Mouse (Mus musculus) liver, embryonic 14.5 days (tissue): ENCODE measurements around the gene Cd274. TPM values are rescaled to one million over a fixed set of nuclear protein-coding genes. Genes with fewer than 3 reads are reported as not detected.

Experiments used
- ATAC-seq: fragments of 200-750 bp; cut with Nextera tagmentation; 2 replicates; pipeline ENCODE4 v1.8.0; 2017; ENCODE audit warnings: moderate number of reproducible peaks, mild to moderate bottlenecking, moderate library complexity; ENCODE audit not compliant: insufficient read depth
- DNase-seq, 3 experiments: peaks; one replicate each; pipeline ENCODE4 v3.0.0-alpha.2; 2012 to 2013; ENCODE audit warnings: low read depth in 3 of 3, low spot score in 3 of 3
- H3K27ac ChIP-seq: fragments of 300-500 bp; sonication (generic); 2 replicates; pipeline ENCODE4 v1.5.1; 2014; ENCODE audit warnings: moderate library complexity, mild to moderate bottlenecking, control low read depth, inconsistent platforms
- H3K27me3 ChIP-seq: fragments of 300-500 bp; sonication (generic); 2 replicates; pipeline ENCODE4 v1.6.1; 2014; ENCODE audit warnings: mild to moderate bottlenecking, low read length, moderate library complexity; ENCODE audit not compliant: control insufficient read depth, insufficient read depth
- H3K36me3 ChIP-seq: fragments of 300-500 bp; sonication (generic); replicated peaks from 2 replicates; pipeline ENCODE4 v1.6.1; 2014; ENCODE audit warnings: low read depth; ENCODE audit not compliant: control insufficient read depth, insufficient read depth
- H3K4me1 ChIP-seq, 2 experiments: fragments of 200-500 bp in 1 of 2; fragments of 300-500 bp in 1 of 2; sonication (generic) in 1 of 2; replicated peaks; 2 replicates each; pipeline ENCODE4 v1.6.1; 2012 to 2014; ENCODE audit warnings: antibody characterized with exemption in 1 of 2, inconsistent platforms in 1 of 2, low read length in 1 of 2; ENCODE audit not compliant: control insufficient read depth in 2 of 2, insufficient read depth in 2 of 2
- H3K4me2 ChIP-seq: fragments of 300-500 bp; sonication (generic); 2 replicates; pipeline ENCODE4 v1.6.1; 2014; ENCODE audit warnings: low read depth, mild to moderate bottlenecking, control low read depth, moderate library complexity
- H3K4me3 ChIP-seq, 2 experiments: fragments of 200-500 bp in 1 of 2; fragments of 300-500 bp in 1 of 2; sonication (generic) in 1 of 2; 2 replicates each; pipeline ENCODE4 v1.5.1; 2012 to 2014; ENCODE audit warnings: low read depth in 2 of 2, low read length in 2 of 2, mild to moderate bottlenecking in 2 of 2, control low read depth in 1 of 2, inconsistent platforms in 1 of 2, moderate library complexity in 1 of 2; ENCODE audit not compliant: insufficient read depth in 1 of 2
- H3K9ac ChIP-seq: fragments of 300-500 bp; sonication (generic); replicated peaks from 2 replicates; pipeline ENCODE4 v1.6.1; 2014; ENCODE audit warnings: mild to moderate bottlenecking, control low read depth, moderate library complexity
- H3K9me3 ChIP-seq: fragments of 300-500 bp; sonication (generic); 2 replicates; pipeline ENCODE4 v1.6.1; 2016; ENCODE audit warnings: low read length, mixed read lengths; ENCODE audit not compliant: control insufficient read depth
- CTCF ChIP-seq: IDR thresholded peaks from 2 replicates; pipeline ENCODE4 v1.5.1; 2016; ENCODE audit warnings: antibody characterized with exemption, low read depth, control low read depth
- EP300 ChIP-seq: IDR thresholded peaks from 2 replicates; pipeline ENCODE4 v1.6.1; 2016; ENCODE audit warnings: antibody characterized with exemption, low read depth
- WGBS: fragments of 180-500 bp; shearing (Covaris S2); extraction: QIAGEN DNeasy Blood & Tissue Kit; methylation state at CpG from one replicate; pipeline ENCODE4 v1.1.7; 2014; ENCODE audit not compliant: insufficient replicate concordance; 5-methylcytosine and 5-hydroxymethylcytosine counted together
- polyA plus RNA-seq, 2 experiments: library from polyadenylated mRNA; depleted of rRNA in 1 of 2; stranded (reverse) in 1 of 2; unstranded in 1 of 2; fragments of >200 nt; fragmentation: Nextera tagmentation in 1 of 2; extraction: Ambion mirVana in 1 of 2; gene quantifications; 2 replicates each; pipeline versions ENCODE4 v1.2.1 to v1.2.3; 2012 to 2014

Cd274 gene
- polyA plus RNA-seq, 2 experiments: 0.10 to 0.75 TPM

- H3K9me3 ChIP-seq: no peaks in the 10 kb centered on the region
- peaks cover 0 to 9% of the 10 kb centered on the region in 2 experiments; a peak in 2 of 4 replicates for H3K4me1 ChIP-seq
- H3K36me3 ChIP-seq: no peaks in the 10 kb centered on the region
- no peak for ATAC-seq
- no peak overlapping the region for H3K27ac ChIP-seq
- TF ChIP-seq EP300 (no peak), CTCF (no peak)
- peak in 1 of 3 experiments; percentile 16 for DNase-seq
- H3K9ac ChIP-seq: no peak overlapping the region
- H3K4me3 ChIP-seq: no peak overlapping the region
- H3K4me2 ChIP-seq: no peak overlapping the region
- H3K27me3 ChIP-seq: no peaks in the 10 kb centered on the region
- 11% methylated on average over 3 of the region's 3 CpGs for WGBS
Observed at GRCm38 (mm10) chr19:29400466-29400865, 33.2 kb downstream of the Cd274 start.

GRCm38 (mm10) chr19:29402621-29403020, 35.4 kb downstream of the Cd274 start:
- Histone ChIP-seq H3K4me2 (no peak overlapping the region), H3K9ac (no peak overlapping the region), H3K27me3 (no peaks in the 10 kb centered on the region), H3K27ac (no peak overlapping the region), H3K36me3 (no peaks in the 10 kb centered on the region), H3K4me3 (no peak overlapping the region), H3K4me1 (peaks cover 0 to 9% of the 10 kb centered on the region in 2 experiments; a peak in 2 of 4 replicates), H3K9me3 (no peaks in the 10 kb centered on the region)
- no peak for ATAC-seq
- WGBS: 73% methylated on average over 4 of the region's 4 CpGs
- DNase-seq: no peak
- TF ChIP-seq EP300 (no peak), CTCF (no peak)

DNA sequence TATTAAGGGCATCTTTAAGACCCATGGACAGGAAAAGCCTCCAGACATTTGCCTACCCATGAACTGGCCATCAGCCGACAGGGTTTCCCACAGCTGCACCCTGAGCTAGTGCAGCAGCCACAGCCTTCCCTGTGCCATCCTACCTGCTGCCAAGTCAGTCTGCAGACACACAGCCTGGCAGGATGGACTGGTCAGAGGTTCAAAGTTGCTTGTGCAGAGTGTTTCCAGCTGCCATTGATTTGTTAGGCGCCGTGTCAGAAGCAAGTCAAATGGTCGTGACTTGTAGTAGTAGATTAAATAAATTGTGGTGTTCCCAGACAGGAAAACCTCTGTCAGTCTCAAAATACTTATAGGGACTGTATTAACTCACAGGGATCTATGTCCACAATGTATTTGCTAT, 36.0 kb downstream of the Cd274 start:
- H3K4me3 ChIP-seq: no peak overlapping the region
- no peak overlapping the region for H3K4me2 ChIP-seq
- no peaks in the 10 kb centered on the region for H3K27me3 ChIP-seq
- no peak overlapping the region for H3K9ac ChIP-seq
- ATAC-seq: no peak
- peaks cover 0 to 9% of the 10 kb centered on the region in 2 experiments; a peak in 2 of 4 replicates for H3K4me1 ChIP-seq
- WGBS: 55% methylated on average over 4 of the region's 4 CpGs
- H3K9me3 ChIP-seq: no peaks in the 10 kb centered on the region
- TF ChIP-seq EP300: no peak
- TF ChIP-seq CTCF: no peak
- H3K27ac ChIP-seq: no peak overlapping the region
- no peaks in the 10 kb centered on the region for H3K36me3 ChIP-seq
- no peak for DNase-seq

DNA sequence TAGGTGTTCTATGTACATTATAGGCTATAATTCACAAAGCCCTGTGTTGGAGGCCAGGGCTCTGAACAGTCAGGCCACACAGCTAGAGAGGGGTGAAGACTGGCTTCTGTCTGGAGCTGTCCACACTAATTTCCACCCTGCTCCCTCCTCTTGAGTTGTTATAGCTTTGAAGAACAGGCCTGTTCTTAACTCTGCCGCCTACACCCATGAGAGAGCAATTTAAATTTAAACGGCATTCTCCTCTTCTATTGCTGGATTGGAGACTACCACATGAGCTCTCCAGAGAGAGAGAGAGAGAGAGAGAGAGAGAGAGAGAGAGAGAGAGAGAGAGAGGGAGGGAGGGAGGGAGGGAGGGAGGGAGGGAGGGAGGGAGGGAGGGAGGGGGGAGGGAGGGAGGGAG, 38.1 kb downstream of the Cd274 start:
- DNase-seq (no peak), ATAC-seq (no peak)
- Histone ChIP-seq H3K27ac (no peak overlapping the region), H3K4me2 (no peak overlapping the region), H3K27me3 (no peaks in the 10 kb centered on the region), H3K9ac (no peak overlapping the region), H3K4me1 (peaks cover 0 to 2% of the 10 kb centered on the region in 2 experiments; a peak in 2 of 4 replicates), H3K36me3 (no peaks in the 10 kb centered on the region), H3K4me3 (no peak overlapping the region), H3K9me3 (no peaks in the 10 kb centered on the region)
- TF ChIP-seq EP300: no peak
- TF ChIP-seq CTCF: no peak
- WGBS: 62% methylated on average over 2 of the region's 2 CpGs

DNA sequence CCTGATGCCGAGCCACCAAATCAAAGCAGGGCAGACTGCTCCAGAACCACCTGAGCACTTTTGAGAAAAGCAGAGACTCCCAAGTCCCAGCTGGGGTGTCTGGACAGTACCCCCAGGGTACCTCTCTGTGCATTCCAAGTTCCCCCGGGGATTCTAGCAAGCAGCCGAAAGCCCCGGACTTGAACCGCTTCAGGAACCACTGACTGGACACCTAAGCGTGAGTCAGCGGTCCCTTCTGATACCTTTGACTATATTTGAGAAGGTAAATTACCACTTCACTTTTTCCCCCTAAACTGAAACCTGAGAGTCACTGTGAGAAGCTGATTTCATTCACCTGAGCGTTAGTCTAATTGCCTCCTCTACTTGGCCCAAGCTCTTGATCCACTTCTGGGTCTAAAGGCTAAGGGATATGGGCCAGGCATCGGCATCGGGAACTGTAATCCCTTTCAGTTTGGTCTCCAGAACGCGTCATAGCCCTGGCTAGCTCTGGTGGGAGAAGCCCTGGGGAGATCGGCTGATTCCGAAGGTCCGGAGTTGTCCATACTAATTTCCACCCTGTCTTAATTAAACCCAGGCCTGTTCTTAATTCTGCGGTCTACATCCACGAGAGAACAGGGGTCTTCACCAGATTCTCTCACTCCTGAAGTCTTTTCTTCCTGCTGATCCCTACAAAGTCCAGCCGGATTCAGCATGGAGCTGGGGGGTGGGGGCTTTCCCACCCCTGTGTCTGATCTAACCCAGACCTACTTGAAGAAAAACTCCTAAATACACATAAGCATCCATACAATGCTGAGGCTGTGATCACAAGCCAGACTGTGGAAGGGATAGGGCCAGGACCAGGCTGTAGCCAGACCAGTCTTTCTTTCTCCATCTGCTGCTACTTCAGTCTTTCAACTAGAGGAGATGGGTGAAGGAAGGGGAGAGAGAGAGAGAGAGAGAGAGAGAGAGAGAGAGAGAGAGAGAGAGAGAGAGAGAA, 39.1 kb downstream of the Cd274 start:
- Histone ChIP-seq H3K4me2 (no peak overlapping the region), H3K9me3 (no peaks in the 10 kb centered on the region), H3K4me3 (no peak overlapping the region), H3K9ac (no peak overlapping the region), H3K27ac (no peak overlapping the region), H3K4me1 (no peaks in the 10 kb centered on the region), H3K27me3 (no peaks in the 10 kb centered on the region), H3K36me3 (no peaks in the 10 kb centered on the region)
- no peak for ATAC-seq
- WGBS: 77% methylated on average over 18 of the region's 18 CpGs
- no peak for TF ChIP-seq EP300
- no peak for TF ChIP-seq CTCF
- DNase-seq: no peak
